Mouse (Mus musculus): ENCODE results near the gene Golga4. TPM values are rescaled to one million over a fixed set of nuclear protein-coding genes. Genes with fewer than 3 reads are reported as not detected.

The Golga4 gene
- polyA plus RNA-seq, 1 experiment from 2014 or later = 60.0 TPM

DNA sequence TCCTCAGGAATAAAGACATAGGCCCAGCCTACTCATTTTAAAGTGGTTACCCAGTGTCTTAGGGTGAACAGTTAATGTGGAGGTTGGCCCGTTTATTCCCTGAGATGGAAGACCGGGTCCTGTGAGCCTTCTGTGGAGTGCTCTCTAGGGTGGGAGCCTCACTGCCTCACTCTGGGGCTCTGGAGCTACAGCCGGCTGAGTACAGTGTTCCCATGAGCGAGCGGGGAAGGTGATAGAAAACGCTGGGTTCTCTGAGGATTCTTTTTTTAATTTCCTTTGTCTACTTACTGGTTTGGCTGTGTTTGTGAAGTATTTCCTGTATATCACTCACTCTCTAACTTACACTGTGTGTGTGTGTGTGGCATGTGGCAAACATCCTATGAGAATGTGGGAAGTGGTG lies 39.1 kb downstream of the Golga4 start:
- Histone ChIP-seq H3K9me3 (no peaks in the 10 kb centered on the region), H3K27me3 (ENCODE audit: insufficient read depth, poor library complexity, severe bottlenecking) (no peaks in the 10 kb centered on the region), H3K4me3 (no peak overlapping the region), H3K36me3 (peaks cover 61% of the 10 kb centered on the region), H3K4me1 (peaks cover 15% of the 10 kb centered on the region; the same call in 1 of the 2 replicates), H3K27ac (no peak overlapping the region)
- 75% methylated on average over 6 of the region's 6 CpGs for WGBS
- DNase-seq (ENCODE audit: low spot score) = peak; percentile 69

DNA sequence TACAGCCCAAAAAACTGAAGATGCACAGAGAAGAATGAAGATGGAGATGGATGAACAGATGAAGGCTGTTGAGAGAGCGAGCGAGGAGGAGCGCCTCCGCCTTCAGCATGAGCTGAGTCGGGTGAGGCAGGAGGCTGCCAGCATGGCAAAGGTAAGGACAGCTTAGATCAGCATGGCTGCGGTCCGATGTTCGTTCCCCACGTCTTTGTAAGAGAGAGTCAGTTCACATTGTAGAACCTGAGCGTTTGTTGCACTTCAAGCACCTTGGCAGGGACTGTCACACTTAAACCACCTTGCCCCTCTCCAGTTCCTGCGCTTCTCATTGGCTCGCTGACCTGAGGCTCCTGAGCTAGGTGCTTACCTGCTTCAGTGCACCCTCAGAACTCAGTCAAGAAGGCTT lies 42.6 kb downstream of the Golga4 start:
- Histone ChIP-seq H3K4me3 (no peak overlapping the region), H3K4me1 (peaks cover 15% of the 10 kb centered on the region; the same call in 1 of the 2 replicates), H3K27ac (no peak overlapping the region), H3K27me3 (ENCODE audit: insufficient read depth, poor library complexity, severe bottlenecking) (no peaks in the 10 kb centered on the region), H3K9me3 (no peaks in the 10 kb centered on the region), H3K36me3 (peaks cover 66% of the 10 kb centered on the region)
- 96% methylated on average over 12 of the region's 12 CpGs for WGBS
- DNase-seq (ENCODE audit: low spot score) = peak; percentile 70

- no peaks in the 10 kb centered on the region for H3K9me3 ChIP-seq
- no peak overlapping the region for H3K4me3 ChIP-seq
- 88% methylated on average over 24 of the region's 24 CpGs for WGBS
- no peak for DNase-seq (ENCODE audit: low spot score)
- no peaks in the 10 kb centered on the region for H3K4me1 ChIP-seq
- no peaks in the 10 kb centered on the region for H3K27me3 ChIP-seq (ENCODE audit: insufficient read depth, poor library complexity, severe bottlenecking)
- H3K27ac ChIP-seq = no peak overlapping the region; the same call in 1 of the 2 replicates
- H3K36me3 ChIP-seq = peaks cover 96% of the 10 kb centered on the region
Observed at GRCm38 (mm10) chr9:118556951-118557780, 51.1 kb downstream of the Golga4 start.

DNA sequence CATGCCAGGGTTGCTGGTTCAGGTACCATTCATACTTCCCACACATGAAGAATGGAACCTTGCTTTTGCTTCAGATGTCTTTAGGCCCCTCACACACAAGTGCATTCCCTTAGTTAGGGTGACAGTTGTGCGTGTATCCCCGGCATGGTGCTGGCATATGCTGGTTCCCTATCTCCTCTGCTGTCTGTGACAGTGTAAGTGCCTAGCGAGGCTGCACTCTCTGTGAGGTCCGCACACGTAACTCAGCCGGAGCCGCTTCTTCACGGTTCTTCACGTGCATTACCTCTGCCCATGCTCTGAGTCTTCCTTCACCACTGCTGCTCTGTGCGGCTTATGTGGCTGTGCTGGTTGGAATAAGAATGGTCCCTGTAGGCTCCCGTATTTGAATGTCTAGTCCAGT lies 57.3 kb downstream of the Golga4 start:
- Histone ChIP-seq H3K36me3 (peaks cover 99% of the 10 kb centered on the region), H3K9me3 (no peaks in the 10 kb centered on the region), H3K27ac (no peak overlapping the region), H3K27me3 (ENCODE audit: insufficient read depth, poor library complexity, severe bottlenecking) (no peaks in the 10 kb centered on the region), H3K4me1 (no peaks in the 10 kb centered on the region), H3K4me3 (no peak overlapping the region)
- DNase-seq (ENCODE audit: low spot score) = peak; percentile 64
- 95% methylated on average over 11 of the region's 11 CpGs for WGBS

GRCm38 (mm10) chr9:118563866-118564265 lies 57.8 kb downstream of the Golga4 start:
- no peaks in the 10 kb centered on the region for H3K27me3 ChIP-seq (ENCODE audit: insufficient read depth, poor library complexity, severe bottlenecking)
- peaks cover 98% of the 10 kb centered on the region for H3K36me3 ChIP-seq
- no peaks in the 10 kb centered on the region for H3K4me1 ChIP-seq
- no peak overlapping the region for H3K27ac ChIP-seq
- H3K4me3 ChIP-seq = no peak overlapping the region
- WGBS = 86% methylated on average over 7 of the region's 7 CpGs
- peak; percentile 53 for DNase-seq (ENCODE audit: low spot score)
- H3K9me3 ChIP-seq = no peaks in the 10 kb centered on the region

GRCm38 (mm10) chr9:118564696-118565095 lies 58.6 kb downstream of the Golga4 start:
- Histone ChIP-seq H3K27ac (no peak overlapping the region), H3K27me3 (ENCODE audit: insufficient read depth, poor library complexity, severe bottlenecking) (no peaks in the 10 kb centered on the region), H3K36me3 (peaks cover 98% of the 10 kb centered on the region), H3K9me3 (no peaks in the 10 kb centered on the region), H3K4me1 (no peaks in the 10 kb centered on the region), H3K4me3 (no peak overlapping the region)
- WGBS = 87% methylated on average over 16 of the region's 16 CpGs
- peak; percentile 68 for DNase-seq (ENCODE audit: low spot score)

- Histone ChIP-seq H3K9me3 (no peaks in the 10 kb centered on the region), H3K4me1 (no peaks in the 10 kb centered on the region), H3K27ac (no peak overlapping the region), H3K4me3 (no peak overlapping the region), H3K36me3 (peaks cover 92% of the 10 kb centered on the region), H3K27me3 (ENCODE audit: insufficient read depth, poor library complexity, severe bottlenecking) (no peaks in the 10 kb centered on the region)
- peak; percentile 24 for DNase-seq (ENCODE audit: low spot score)
- 84% methylated on average over 6 of the region's 6 CpGs for WGBS
Observed at GRCm38 (mm10) chr9:118569328-118569727, 63.3 kb downstream of the Golga4 start.

- H3K27ac ChIP-seq = no peak overlapping the region
- no peak overlapping the region for H3K4me3 ChIP-seq
- no peaks in the 10 kb centered on the region for H3K4me1 ChIP-seq
- peaks cover 91% of the 10 kb centered on the region for H3K36me3 ChIP-seq
- WGBS = 81% methylated on average over 4 of the region's 4 CpGs
- no peaks in the 10 kb centered on the region for H3K27me3 ChIP-seq (ENCODE audit: insufficient read depth, poor library complexity, severe bottlenecking)
- no peaks in the 10 kb centered on the region for H3K9me3 ChIP-seq
- DNase-seq (ENCODE audit: low spot score) = no peak
Observed at GRCm38 (mm10) chr9:118570865-118571264, 64.8 kb downstream of the Golga4 start.

DNA sequence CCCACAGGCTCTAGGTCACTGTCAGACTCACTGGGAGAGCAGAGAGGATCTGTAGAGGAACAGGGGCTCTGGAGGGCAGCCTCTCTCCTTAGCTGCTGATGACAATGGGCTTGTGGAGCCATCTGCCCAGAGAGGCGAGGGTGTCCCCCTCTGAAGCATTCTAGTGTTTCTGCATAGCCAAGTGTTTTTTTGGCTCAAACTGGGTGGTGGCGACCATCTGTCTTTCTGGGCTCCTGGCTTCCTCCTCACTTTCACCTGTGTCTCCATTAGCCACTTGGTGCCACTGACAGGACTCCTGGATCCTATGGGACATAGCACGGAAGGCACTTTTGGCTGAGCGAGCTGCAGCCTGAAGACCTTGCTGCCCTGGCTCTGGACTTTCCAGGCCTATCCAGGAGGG lies 65.6 kb downstream of the Golga4 start:
- H3K27me3 ChIP-seq (ENCODE audit: insufficient read depth, poor library complexity, severe bottlenecking) = no peaks in the 10 kb centered on the region

GRCm38 (mm10) chr9:118574911-118575310 lies 68.8 kb downstream of the Golga4 start:
- no peaks in the 10 kb centered on the region for H3K4me1 ChIP-seq
- no peak overlapping the region for H3K27ac ChIP-seq
- WGBS = 94% methylated on average over 5 of the region's 5 CpGs
- no peak overlapping the region for H3K4me3 ChIP-seq
- H3K27me3 ChIP-seq (ENCODE audit: insufficient read depth, poor library complexity, severe bottlenecking) = no peaks in the 10 kb centered on the region
- no peaks in the 10 kb centered on the region for H3K9me3 ChIP-seq
- peaks cover 87% of the 10 kb centered on the region for H3K36me3 ChIP-seq
- peak; percentile 61 for DNase-seq (ENCODE audit: low spot score)

More for the DNA sequence above, 65.6 kb downstream of the Golga4 start:
- 83% methylated on average over 4 of the region's 4 CpGs for WGBS
- no peak for DNase-seq (ENCODE audit: low spot score)
- H3K27ac ChIP-seq = no peak overlapping the region
- no peaks in the 10 kb centered on the region for H3K9me3 ChIP-seq
- peaks cover 90% of the 10 kb centered on the region for H3K36me3 ChIP-seq
- no peaks in the 10 kb centered on the region for H3K4me1 ChIP-seq
- H3K4me3 ChIP-seq = no peak overlapping the region

DNA sequence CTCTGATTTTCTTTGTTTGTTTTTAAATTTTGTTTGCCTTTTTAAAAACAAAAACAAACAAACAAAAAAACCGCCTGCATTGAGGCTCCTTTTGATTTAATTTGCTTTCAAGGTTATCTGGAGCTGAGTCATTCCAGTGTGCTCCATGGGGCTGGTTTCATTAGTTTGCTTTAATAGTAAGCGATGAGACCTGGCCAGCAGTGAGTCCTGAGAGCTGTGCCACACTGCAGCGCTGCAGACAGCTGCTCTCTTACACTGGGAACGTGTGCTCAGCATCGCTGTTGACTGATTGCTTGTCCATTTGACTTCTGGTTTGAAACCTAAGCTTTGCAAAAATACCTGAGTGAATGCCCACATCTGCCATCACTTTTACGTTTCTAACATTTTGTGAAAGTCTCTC lies 74.3 kb downstream of the Golga4 start:
- 63% methylated on average over 6 of the region's 6 CpGs for WGBS
- peaks cover 57% of the 10 kb centered on the region for H3K36me3 ChIP-seq
- H3K27ac ChIP-seq = no peak overlapping the region
- peak; percentile 47 for DNase-seq (ENCODE audit: low spot score)
- H3K4me1 ChIP-seq = peaks cover 13% of the 10 kb centered on the region
- no peaks in the 10 kb centered on the region for H3K27me3 ChIP-seq (ENCODE audit: insufficient read depth, poor library complexity, severe bottlenecking)
- H3K4me3 ChIP-seq = no peak overlapping the region
- no peaks in the 10 kb centered on the region for H3K9me3 ChIP-seq

DNA sequence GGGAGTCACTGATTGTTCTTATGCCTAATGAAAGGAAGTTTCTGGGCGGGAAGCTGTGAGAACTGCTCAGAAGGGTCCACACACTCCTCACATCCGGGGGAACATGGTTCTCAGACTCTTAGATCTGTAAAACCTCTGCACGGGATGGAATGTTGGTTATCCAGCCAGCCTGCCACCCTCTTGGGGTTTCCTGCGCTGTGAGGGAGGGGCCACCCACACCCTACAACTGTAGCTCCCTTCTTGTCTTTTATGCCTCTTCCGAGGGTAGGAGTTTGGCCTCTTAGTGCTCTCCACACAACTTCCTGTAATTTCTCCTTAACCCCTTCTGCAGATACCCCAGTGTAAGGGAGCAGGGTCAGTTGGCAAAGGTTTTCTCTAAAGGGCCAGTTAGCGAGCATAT lies 76.7 kb downstream of the Golga4 start:
- Histone ChIP-seq H3K36me3 (peaks cover 37% of the 10 kb centered on the region), H3K9me3 (no peaks in the 10 kb centered on the region), H3K27ac (no peak overlapping the region), H3K4me1 (peaks cover 18% of the 10 kb centered on the region), H3K4me3 (no peak overlapping the region), H3K27me3 (ENCODE audit: insufficient read depth, poor library complexity, severe bottlenecking) (no peaks in the 10 kb centered on the region)
- DNase-seq (ENCODE audit: low spot score) = peak; percentile 62
- WGBS = 78% methylated on average over 6 of the region's 6 CpGs

GRCm38 (mm10) chr9:118584838-118585237 lies 78.8 kb downstream of the Golga4 start:
- peaks cover 18% of the 10 kb centered on the region for H3K36me3 ChIP-seq
- no peak overlapping the region for H3K27ac ChIP-seq
- no peaks in the 10 kb centered on the region for H3K9me3 ChIP-seq
- H3K4me1 ChIP-seq = peaks cover 26% of the 10 kb centered on the region
- DNase-seq (ENCODE audit: low spot score) = peak; percentile 63
- 64% methylated on average over 1 of the region's 1 CpGs for WGBS
- H3K27me3 ChIP-seq (ENCODE audit: insufficient read depth, poor library complexity, severe bottlenecking) = no peaks in the 10 kb centered on the region
- H3K4me3 ChIP-seq = no peak overlapping the region

Measured in heart, embryonic 10.5 days (tissue).